Mouse (Mus musculus) heart, postnatal 0 days (tissue): ENCODE measurements at regions not wholly inside any gene's neighbourhood (a gene's known extent, or its start where the extent isn't known, plus 50 kb on each side); places are given as distances from the start of the nearest gene placed in this dataset.
"Not testable (repeated sequence)": the region's sequence is repeated elsewhere in the genome, so short reads cannot be mapped to it uniquely, and the experiment has no call there.

Experiments used
- ATAC-seq: fragments of 200-750 bp; cut with Nextera tagmentation; 2 replicates; pipeline ENCODE4 v1.8.0; 2017; ENCODE audit warnings: low read depth, moderate number of reproducible peaks, moderate library complexity; ENCODE audit not compliant: insufficient read depth
- DNase-seq: peaks from one replicate; pipeline ENCODE4 v3.0.0-alpha.2; 2016; ENCODE audit warnings: low spot score
- H3K27ac ChIP-seq: fragments of 300-500 bp; sonication (generic); 2 replicates; pipeline ENCODE4 v1.5.1; 2014; ENCODE audit warnings: low read depth, mild to moderate bottlenecking
- H3K27me3 ChIP-seq: fragments of 300-500 bp; sonication (generic); 2 replicates; pipeline ENCODE4 v1.6.1; 2014; ENCODE audit warnings: low read length, mixed read lengths; ENCODE audit not compliant: control insufficient read depth, insufficient read depth
- H3K36me3 ChIP-seq: fragments of 300-500 bp; sonication (generic); replicated peaks from 2 replicates; pipeline ENCODE4 v1.6.1; 2014; ENCODE audit warnings: low read length, mixed read lengths; ENCODE audit not compliant: control insufficient read depth, insufficient read depth
- H3K4me1 ChIP-seq: fragments of 300-500 bp; sonication (generic); 2 replicates; pipeline ENCODE4 v1.6.1; 2014; ENCODE audit warnings: antibody characterized with exemption; ENCODE audit not compliant: control insufficient read depth, insufficient read depth
- H3K4me2 ChIP-seq: fragments of 300-500 bp; sonication (generic); 2 replicates; pipeline ENCODE4 v1.6.1; 2014; ENCODE audit warnings: low read depth, mild to moderate bottlenecking, low read length, moderate library complexity
- H3K4me3 ChIP-seq: fragments of 300-500 bp; sonication (generic); 2 replicates; pipeline ENCODE4 v1.5.1; 2014; ENCODE audit warnings: low read depth, low read length
- H3K9ac ChIP-seq: fragments of 300-500 bp; sonication (generic); replicated peaks from 2 replicates; pipeline ENCODE4 v1.6.1; 2014; ENCODE audit warnings: low read depth, low read length, mixed read lengths
- H3K9me3 ChIP-seq: fragments of 300-500 bp; sonication (generic); replicated peaks from 2 replicates; pipeline ENCODE4 v1.6.1; 2016; ENCODE audit warnings: low read length; ENCODE audit not compliant: control insufficient read depth
- CTCF ChIP-seq: IDR thresholded peaks from 2 replicates; pipeline ENCODE4 v1.5.1; 2016; ENCODE audit warnings: antibody characterized with exemption, control low read depth, low read depth
- EP300 ChIP-seq: IDR thresholded peaks from 2 replicates; pipeline ENCODE4 v1.6.1; 2016; ENCODE audit warnings: antibody characterized with exemption, low read depth
- WGBS: fragments of 180-500 bp; shearing (Covaris S2); extraction: QIAGEN DNeasy Blood & Tissue Kit; methylation state at CpG from one replicate; pipeline ENCODE4 v1.1.7; 2014; 5-methylcytosine and 5-hydroxymethylcytosine counted together

DNA sequence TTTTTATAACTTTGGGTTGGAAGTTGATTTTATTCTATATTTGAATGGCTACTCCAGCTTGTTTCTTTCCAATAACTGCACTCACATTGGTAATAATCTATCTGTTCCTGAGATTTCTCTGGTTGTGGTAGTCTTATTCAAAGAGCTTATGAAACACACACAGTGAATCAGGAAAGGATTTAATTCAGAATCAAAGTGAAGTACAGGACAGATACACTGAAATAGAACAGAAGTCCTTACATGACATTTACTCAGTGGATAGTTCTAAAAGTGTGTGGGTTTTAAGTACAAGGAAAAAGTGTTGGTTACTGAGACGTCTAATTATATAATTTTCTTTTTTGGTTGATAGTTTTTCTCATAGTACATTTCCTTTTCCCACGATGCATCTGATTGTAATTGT is 859.7 kb downstream of the Rpia start:
- Histone ChIP-seq H3K9me3 (no peaks in the 10 kb centered on the region), H3K4me2 (no peak overlapping the region), H3K4me3 (no peak overlapping the region), H3K9ac (no peak overlapping the region), H3K4me1 (no peaks in the 10 kb centered on the region), H3K27ac (no peak overlapping the region), H3K27me3 (no peaks in the 10 kb centered on the region), H3K36me3 (no peaks in the 10 kb centered on the region)
- no peak for DNase-seq
- ATAC-seq: no peak
- 66% methylated on average over 2 of the region's 2 CpGs for WGBS
- TF ChIP-seq EP300: no peak
- TF ChIP-seq CTCF: no peak

DNA sequence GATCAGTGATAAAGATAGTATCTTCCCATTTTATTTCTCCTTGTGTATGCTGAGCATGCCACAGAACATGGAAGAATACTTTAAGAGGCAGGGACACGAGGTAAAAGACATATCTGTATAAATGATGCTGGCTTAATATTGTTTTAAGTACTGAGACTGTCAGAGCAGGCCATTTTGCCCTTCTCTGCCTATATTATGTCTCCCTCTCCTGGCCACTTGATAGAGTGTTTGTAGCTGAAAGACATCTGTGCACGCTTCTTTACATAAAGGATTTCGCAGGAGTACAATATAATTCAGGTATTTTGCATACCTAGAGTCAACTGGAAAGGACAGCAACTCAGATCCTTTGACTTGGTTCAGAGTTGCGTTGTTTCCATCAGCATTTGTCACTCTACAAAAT is 877.3 kb downstream of the Rpia start:
- H3K27ac ChIP-seq: no peak overlapping the region
- no peaks in the 10 kb centered on the region for H3K36me3 ChIP-seq
- TF ChIP-seq CTCF (no peak), EP300 (no peak)
- no peak overlapping the region for H3K4me2 ChIP-seq
- no peak for ATAC-seq
- H3K4me3 ChIP-seq: no peak overlapping the region
- 71% methylated on average over 4 of the region's 4 CpGs for WGBS
- DNase-seq: no peak
- no peaks in the 10 kb centered on the region for H3K27me3 ChIP-seq
- no peaks in the 10 kb centered on the region for H3K4me1 ChIP-seq
- H3K9me3 ChIP-seq: no peaks in the 10 kb centered on the region
- no peak overlapping the region for H3K9ac ChIP-seq

DNA sequence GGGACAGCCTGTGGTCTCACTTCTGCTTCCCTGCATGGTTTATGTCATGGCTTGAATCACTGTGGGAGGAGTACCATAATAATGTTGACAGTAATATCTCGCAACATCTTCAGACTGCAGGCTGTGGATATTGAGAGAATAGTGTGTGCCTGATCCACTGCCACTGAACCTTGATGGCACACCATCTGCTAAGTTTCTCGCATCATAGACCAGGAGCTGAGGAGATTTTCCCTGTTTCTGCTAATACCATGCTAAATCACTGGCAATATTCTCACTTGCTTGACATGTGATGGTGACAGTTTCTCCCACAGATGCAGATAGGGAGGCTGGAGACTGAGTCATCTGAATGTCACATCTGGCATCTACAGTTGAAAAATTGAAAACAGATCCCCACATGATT is 912.7 kb downstream of the Rpia start:
- Histone ChIP-seq H3K36me3 (no peaks in the 10 kb centered on the region), H3K27me3 (no peaks in the 10 kb centered on the region), H3K27ac (no peak overlapping the region), H3K4me1 (no peaks in the 10 kb centered on the region), H3K4me2 (no peak overlapping the region), H3K9ac (no peak overlapping the region), H3K4me3 (no peak overlapping the region), H3K9me3 (no peaks in the 10 kb centered on the region)
- TF ChIP-seq EP300 (no peak), CTCF (no peak)
- ATAC-seq (no peak), DNase-seq (no peak)
- WGBS: 70% methylated on average over 2 of the region's 2 CpGs

DNA sequence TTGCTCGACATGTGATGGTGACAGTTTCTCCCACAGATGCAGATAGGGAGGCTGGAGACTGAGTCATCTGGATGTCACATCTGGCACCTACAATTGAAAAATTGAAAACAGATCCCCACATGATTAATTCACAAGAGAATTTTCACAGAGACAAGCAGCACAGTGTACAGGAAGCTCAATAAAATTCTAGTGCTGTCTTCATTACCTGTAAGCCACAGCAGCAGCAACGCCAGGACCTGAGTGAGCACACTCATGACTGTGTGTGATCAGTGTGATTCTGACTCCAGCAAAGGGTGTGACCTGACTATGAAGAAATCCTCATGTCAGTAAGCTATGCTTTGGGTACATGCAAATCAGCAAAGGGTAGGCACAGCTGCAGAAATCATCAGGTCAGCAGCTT is 933.4 kb downstream of the Rpia start:
- WGBS: 59% methylated on average over 2 of the region's 2 CpGs
- H3K4me2 ChIP-seq, H3K27me3 ChIP-seq, H3K4me1 ChIP-seq, H3K36me3 ChIP-seq, H3K4me3 ChIP-seq, DNase-seq, H3K9me3 ChIP-seq, ATAC-seq, H3K27ac ChIP-seq, H3K9ac ChIP-seq: not testable (repeated sequence)

DNA sequence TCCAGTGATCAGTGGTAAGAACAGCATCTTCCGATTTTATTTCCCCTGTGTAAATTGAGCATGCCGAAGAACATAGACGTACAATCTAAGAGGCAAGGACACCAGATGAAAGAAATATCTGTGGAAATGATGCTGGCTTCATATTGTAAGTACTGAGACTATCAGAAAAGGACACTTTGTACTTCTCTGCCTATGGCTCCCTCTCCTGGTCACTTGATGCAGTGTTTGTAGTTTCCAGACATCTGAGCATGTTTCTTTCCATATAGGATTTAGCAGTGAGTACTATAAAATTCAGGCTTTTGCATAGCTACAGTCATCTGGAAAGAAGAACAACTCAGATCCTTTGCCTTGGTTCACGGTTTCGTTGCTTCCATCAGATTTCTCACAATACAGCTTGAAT is 963.4 kb downstream of the Rpia start:
- H3K27ac ChIP-seq, H3K4me3 ChIP-seq, H3K9me3 ChIP-seq, H3K9ac ChIP-seq, H3K27me3 ChIP-seq, DNase-seq, ATAC-seq, H3K36me3 ChIP-seq, H3K4me1 ChIP-seq, H3K4me2 ChIP-seq: not testable (repeated sequence)
- 54% methylated on average over 5 of the region's 5 CpGs for WGBS

DNA sequence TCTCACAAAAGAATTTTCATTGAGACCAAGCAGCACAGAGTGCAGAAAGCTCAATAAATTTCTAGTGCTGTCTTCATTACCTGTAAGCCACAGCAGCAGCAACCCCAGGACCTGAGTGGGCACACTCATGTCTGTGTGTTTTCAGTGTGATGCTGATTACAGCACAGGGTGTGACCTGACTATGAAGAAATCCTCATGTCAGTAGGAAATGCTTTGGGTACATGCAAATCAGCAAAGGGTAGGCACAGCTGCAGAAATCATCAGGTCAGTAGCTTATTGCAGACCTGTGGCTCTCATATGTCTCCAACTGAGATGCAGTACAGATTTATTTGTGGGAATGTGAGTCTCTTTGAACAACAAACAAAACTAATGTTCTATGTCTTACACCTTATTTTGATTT is 977.1 kb downstream of the Rpia start:
- not testable (repeated sequence) for H3K4me2 ChIP-seq, H3K9me3 ChIP-seq, H3K9ac ChIP-seq, ATAC-seq, H3K4me3 ChIP-seq, DNase-seq, H3K27me3 ChIP-seq, H3K4me1 ChIP-seq, H3K36me3 ChIP-seq, H3K27ac ChIP-seq

DNA sequence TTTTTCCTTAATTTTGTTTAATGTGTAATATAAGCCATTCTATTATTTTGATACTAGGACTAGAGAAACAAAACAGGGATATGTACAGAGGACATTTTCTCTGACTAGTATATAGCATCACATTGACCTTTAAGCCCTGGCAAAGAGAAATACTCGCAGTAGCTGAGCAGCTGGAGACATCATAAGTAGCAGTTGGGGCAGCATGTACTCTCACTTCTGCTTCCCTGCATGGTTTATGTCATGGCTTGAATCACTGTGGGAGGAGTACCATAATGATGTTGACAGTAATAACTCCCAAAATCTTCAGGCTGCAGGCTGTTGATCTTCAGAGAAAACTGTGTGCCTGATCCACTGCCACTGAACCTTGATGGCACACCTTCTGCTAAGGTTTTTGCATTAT is 977.7 kb downstream of the Rpia start:
- not testable (repeated sequence) for DNase-seq, H3K36me3 ChIP-seq, H3K4me2 ChIP-seq, H3K4me1 ChIP-seq, H3K4me3 ChIP-seq, H3K9ac ChIP-seq, H3K9me3 ChIP-seq, H3K27me3 ChIP-seq, H3K27ac ChIP-seq, ATAC-seq
- WGBS: 37% methylated on average over 1 of the region's 1 CpGs

DNA sequence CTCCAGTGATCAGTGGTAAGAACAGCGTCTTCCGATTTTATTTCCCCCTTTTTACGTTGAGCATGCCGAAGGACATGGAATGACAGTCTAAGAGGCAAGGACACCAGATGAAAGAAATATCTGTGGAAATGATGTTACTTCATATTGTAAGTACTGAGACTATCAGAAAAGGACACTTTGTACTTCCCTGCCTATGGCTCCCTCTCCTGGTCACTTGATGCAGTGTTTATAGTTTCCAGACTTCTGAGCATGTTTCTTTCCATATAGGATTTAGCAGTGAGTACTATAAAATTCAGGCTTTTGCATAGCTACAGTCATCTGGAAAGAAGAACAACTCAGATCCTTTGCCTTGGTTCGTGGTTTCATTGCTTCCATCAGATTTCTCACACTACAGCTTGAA is 1011.7 kb downstream of the Rpia start:
- H3K4me2 ChIP-seq, H3K27me3 ChIP-seq, ATAC-seq, H3K9me3 ChIP-seq, H3K27ac ChIP-seq, H3K9ac ChIP-seq, H3K4me3 ChIP-seq, H3K4me1 ChIP-seq, DNase-seq, H3K36me3 ChIP-seq: not testable (repeated sequence)
- 65% methylated on average over 5 of the region's 5 CpGs for WGBS

DNA sequence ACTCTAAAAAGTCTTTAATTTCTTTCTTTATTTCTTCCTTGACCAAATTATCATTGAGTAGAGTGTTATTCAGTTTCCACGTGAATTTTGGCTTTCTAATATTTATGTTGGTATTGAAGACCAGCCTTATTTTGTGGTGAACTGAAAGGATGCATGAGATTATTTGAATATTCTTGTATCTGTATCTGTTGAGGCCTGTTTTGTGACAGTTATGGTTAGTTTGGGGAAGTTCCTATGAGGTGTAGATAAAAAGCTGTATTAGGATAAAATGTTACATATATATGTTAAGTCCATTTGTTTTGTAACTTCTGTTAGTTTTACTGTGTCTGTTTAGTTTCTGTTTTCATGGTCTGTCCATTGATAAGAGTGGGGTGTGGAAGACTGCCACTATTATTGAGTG is 1014.7 kb downstream of the Rpia start:
- ATAC-seq: not testable (repeated sequence)
- 45% methylated on average over 1 of the region's 1 CpGs for WGBS

More for the DNA sequence above, 1014.7 kb downstream of the Rpia start:
- not testable (repeated sequence) for H3K9ac ChIP-seq, H3K27ac ChIP-seq, H3K27me3 ChIP-seq, DNase-seq, H3K36me3 ChIP-seq, H3K4me1 ChIP-seq, H3K4me3 ChIP-seq, H3K4me2 ChIP-seq, H3K9me3 ChIP-seq
